Mouse (Mus musculus) embryo, embryonic 10 days (tissue): Measurements from ENCODE around the gene Cep295nl.

Experiments used
- DNase-seq: peaks from one replicate; pipeline ENCODE4 v3.0.0-alpha.2; 2015; ENCODE audit warnings: low spot score

The Cep295nl gene

DNA sequence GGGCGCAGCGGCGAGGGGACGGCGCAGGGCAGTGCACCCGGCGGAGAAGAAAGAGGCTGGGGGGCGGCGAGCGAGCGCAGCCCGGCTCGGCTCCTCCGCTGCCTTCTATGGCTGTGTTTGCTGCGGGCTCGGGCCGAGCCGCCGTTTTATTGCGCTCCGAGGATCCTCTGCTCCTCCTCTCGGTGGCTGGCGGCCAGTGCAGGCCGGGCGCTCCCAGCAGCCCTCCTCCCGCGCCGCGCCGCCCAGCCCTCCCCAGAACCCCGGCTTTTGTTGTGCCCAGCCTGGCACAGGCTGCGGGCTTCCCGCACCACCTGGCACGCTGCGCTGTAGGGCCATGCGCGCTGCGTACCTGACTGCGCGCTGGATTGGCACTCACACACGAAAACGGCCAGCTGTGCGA is 12.9 kb upstream of the Cep295nl start:
- DNase-seq, result peak; percentile 88

DNA sequence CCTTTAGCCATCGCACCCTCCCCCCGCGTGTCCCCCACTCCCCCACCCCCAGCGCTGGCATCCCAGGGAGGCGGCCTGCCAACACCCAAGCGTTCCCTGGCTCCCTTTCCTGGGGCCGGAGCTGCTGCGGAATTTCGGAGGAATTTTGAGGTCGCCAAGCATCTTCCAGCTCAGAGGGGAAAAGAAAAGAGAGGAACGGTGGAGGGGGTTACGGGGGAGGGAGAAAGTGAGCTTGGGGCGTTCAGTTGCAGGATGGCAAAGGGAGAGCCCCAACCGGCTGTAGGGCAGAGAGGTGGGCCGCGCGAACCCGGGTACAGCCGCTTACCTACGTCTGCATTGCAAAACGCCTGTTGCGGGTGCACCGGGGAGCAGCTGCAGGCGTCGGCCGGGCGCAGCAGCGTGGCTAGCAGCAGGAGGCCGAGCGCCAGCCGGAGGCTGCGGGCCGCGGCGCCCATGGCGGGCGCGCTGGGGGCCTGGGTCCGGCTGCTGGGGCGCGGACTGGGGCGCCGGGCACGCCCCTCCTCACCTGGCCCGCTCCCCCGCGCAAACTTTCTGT is 12.4 kb upstream of the Cep295nl start:
- DNase-seq, result peak; percentile 27

DNA sequence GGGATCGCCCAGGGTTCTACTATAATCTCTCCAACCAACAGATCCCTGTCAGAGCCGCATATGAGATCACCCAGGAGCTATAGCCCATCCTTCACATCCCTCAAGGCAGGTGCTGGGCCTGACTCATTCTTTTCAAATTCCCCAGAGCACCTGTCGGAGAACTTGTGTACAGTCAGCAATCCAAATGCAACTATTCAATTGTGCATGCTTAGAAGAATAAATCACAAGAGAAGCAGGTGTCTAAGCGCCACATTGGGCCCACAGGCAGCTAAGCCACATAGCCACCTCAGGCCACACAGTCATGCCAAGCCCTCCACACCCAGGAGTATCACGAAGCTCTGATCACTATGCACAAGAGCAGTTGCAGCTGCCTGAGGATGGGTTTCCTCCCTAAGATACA is 7.2 kb upstream of the Cep295nl start:
- DNase-seq, result no peak

DNA sequence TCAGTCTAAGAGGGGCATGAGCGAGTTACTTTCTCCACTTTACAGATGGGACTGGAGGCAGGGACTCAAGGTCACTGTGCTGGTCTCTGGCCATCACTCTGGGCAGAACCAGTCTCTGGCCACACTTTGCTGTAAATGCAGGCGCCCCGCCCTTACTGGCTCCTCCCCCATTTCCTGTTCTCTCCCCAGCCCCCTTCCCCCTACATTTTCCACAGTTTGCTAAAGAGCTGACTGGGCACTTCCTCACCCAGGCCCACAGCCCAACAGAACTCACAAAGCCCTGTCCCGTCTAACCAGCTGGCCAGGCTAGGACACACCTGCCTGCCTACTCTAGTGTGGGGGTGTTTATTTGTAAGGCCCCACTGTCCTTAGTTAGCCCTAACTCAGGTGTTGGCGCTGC is 6.6 kb upstream of the Cep295nl start:
- DNase-seq, result no peak

DNA sequence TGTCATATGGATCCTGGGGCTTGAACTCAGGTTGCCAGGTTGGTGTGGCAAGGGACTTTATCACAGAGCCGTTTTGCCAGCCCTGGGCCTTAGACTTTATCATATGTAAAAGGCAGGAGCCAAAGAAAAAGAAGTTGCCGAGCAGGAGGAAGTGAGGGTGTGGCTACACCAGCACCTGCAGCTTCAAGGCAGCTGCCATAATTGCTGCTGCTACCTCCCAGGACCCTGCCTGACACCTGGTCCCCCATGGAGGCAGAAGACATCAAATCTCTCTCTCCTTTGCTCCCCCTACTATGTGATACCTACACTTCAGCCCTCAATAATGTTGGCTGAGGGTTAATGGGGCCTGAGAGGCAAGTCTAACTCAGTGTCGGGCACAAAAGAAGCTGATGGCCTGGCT is 6.1 kb upstream of the Cep295nl start:
- DNase-seq, result no peak

DNA sequence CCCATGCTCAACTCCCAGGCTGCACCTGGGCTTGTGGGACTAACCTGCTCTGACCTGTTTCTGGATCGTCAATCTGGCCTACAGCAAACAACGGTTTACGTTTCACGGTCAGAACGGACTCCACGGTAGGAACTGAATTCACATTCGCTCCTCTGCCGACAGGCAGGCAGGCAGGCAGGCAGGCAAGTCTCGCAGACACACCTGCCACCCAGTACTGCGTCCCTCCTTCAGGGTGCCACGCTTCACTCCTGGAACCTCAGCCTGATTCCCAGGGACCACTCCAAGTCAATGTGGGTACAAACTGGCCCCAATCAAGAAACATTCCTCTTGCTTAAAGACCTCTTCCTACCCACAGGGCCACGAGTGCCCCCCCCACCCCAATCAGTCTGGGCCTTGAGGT is 5.6 kb upstream of the Cep295nl start:
- DNase-seq, result no peak

DNA sequence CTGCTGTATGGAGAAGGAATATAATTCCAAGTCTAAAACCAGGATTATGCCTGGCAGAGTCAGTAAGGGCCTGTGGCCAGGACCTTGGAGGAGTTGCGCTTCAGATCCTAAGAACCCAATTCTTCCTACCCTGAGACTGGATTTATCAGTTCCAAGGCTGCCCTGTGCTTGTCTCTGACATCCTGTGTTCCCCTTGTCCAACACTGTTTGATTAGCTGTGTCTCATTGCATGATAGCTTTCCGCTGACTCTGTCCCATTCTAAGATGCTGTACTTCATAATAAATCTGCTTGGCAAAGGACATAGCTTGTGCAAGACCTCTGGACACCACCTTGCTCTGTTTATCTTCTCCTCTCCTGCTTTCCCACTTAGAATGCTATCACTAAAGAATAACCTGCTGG is 5.1 kb upstream of the Cep295nl start:
- no peak for DNase-seq

DNA sequence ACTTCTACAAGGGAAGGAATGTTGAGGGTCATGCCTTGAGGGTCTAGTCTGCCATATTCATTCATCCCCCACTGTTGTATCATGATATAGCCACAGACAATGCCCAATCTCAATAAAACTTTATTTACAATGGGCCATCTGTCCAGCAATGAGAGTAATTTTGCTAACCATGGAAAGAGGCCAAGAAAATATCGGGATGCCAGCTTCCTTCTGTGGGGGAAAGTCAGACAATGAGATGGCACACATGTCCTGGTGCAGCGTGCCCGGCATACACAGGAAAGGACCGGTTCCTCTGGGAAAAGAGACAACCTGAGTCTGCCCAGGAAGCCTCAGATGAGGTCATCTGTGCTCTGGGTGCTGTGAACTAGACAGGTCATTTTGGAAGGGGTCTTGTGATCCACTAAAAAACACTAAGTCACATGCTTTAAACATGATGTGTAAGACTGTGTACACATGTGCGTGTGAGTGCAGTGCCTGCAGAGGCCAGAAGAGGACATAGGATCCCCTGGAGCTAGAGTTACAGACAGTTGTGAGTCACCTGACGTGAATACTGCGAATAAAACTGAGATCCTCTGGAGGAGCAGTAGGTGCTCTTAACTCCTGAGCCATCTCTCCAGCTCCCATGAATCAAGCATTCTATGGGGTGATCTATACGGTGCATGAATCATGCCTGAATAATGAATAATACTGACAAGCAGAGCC is 4.2 kb upstream of the Cep295nl start:
- no peak for DNase-seq

DNA sequence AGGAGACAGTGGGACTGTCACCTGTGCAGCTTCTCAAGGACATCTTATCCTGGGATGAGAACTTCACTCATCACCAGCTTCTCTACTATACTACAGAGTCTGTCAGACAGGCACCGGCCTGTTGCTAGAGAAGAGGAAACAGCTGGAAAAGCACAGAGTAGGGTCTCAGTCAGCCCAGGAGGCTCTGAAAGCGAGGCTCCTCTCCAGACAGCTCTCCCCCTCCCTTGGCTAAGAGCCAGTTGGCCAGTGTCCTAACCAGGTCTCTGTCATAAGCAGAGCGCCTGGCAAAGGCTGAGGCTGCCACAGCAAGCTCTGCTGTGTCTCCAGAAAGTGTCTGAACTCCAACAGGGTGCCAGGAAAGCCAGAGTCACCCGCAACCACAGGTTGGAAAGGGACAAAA is 3.4 kb upstream of the Cep295nl start:
- no peak for DNase-seq

DNA sequence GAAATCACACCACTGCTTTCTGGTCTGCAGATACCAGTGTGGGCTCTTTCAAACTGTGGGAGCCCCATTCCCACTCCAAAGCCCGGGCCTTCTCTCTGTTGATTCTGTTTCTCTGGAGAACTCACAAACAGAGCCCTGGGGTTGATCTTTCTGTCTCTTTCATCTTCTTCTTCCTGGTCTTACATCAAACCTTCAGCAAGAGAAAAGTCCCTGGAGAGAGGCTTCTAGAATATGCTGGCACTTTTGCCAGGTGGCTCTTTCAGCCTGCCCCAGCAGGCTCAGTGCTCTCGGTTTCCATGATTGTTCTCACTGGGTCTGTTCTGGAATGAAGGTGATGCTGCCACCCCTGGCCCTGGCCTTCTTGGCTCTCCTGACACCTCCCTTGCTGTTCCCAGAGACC is 1.3 kb upstream of the Cep295nl start:
- DNase-seq, result no peak

DNA sequence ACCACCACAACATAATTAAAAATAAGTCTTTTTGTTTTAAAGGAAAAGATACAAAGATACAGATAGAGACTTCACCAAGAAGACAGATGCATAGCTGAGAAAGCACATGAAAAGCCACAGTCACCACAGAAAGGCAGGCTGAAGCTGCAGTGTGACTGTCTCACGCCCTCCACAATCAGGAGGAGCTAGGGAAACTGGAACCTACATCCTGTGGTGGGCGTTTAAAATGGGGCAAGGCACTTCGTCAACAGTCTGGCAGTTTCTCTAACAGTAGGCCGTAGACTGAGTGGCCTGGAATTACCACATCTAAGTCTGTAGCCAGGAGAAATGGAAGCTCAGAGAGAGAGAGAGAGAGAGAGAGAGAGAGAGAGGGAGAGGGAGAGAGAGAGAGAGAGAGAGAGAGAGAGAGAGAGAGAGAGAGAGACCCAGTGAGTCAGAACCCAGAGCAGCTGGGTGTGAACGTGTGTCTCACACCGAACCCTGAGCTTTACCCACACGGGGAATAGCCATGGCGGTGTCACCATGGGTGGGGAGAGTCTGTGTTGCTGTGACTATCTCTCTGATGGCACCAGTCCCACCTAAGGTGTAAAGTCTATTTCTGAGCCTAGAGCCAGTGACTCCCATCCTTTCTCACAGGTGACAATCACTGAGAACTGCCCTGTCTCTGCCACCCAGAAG is 4.7 kb downstream of the Cep295nl start:
- no peak for DNase-seq

DNA sequence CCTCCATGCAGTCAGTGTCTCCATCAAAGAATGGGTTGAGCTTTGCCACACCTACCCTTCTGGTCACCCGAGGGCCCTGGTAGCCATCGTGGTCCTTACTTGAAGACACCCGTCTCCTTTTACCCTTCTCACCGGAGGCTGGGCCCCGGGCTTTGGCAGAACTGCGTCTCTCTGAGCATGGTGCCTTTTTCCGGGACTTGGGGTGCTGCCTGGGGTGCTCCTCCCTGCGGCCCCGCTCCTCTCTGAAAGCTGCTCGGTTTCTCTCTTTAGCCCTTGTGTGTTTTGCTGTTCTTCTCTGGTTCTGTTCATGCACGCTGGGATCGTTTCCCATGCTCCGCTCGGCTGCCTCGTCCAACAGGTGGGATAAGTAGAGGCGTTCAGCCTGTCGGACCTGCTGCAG is 8.9 kb downstream of the Cep295nl start:
- no peak for DNase-seq

DNA sequence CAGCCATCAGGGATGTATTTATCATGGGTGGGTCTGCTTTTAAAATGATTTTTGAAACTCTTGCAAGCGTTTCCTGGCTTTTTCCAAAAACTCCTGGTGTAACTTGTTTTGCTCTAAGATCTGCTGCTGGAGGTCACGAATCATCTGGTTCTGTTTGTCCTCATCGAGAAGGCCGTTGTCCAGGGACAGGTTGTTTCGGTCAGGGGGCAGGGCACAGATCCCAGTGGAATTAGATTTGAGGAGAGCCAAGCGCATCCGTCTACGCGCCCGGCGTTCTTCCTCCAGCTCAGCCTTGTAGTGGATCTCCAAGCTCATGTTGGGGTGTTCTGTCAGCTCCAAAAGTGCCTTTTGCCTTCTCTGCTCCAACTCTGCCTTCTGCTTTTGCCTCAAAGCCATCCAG is 9.9 kb downstream of the Cep295nl start:
- DNase-seq, result no peak

DNA sequence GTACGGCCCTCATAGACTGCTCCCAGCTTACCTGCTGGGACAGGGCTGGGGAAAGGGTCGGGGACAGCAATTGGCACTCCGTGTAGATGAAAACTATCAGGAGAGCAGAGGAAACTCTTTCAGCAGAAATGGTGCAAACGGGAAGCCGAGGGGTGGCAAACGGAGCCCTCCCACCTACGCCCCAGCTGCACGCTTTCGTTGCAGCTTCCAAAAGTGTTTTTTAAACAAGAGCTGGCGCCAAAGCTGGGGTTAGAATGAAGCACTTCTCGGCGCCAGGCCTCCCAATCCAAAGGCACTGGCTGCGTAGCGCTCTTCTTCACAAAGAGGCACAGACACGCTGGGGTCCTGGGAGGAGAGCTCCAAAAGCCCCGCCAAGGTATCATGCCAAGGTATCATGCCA is 11.5 kb downstream of the Cep295nl start:
- DNase-seq, result no peak

DNA sequence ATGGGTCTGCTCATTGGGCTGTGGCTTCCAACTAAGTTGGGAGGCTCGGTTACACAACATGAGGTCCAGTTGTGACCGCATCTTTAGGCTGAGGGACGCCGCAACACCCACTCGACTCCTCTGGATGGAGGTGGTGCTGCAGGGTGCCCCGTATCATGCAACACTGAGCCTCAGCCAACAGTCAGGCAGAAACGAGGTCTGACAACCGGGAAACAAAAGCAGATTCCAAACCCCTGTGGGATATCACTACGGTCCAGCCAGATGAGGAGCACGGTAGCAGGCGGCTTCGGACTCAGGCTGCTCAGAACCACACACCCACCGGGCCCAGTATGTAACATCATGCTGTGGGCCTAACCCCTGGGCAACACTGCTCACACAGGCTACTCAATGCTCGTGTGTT is 11.9 kb downstream of the Cep295nl start:
- no peak for DNase-seq

DNA sequence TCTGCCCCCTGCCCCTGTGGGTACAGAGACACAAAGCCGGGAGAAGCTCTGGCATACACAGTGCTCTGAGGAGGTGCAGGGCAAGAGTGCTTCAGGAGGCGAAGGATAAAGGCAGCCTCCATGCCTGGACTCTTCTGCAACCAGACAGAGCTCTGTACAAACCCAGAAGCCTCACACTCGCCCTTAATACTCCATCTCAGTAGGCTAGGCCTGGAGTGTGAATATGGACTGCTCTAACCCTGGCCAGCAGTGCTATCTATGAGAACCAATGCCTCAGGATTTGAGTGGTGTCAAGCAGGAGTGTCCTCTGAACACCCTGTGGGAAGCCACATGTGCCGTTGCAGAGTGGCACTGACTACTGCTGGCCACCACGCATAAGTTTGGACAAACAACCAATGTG is 13.4 kb downstream of the Cep295nl start:
- no peak for DNase-seq

DNA sequence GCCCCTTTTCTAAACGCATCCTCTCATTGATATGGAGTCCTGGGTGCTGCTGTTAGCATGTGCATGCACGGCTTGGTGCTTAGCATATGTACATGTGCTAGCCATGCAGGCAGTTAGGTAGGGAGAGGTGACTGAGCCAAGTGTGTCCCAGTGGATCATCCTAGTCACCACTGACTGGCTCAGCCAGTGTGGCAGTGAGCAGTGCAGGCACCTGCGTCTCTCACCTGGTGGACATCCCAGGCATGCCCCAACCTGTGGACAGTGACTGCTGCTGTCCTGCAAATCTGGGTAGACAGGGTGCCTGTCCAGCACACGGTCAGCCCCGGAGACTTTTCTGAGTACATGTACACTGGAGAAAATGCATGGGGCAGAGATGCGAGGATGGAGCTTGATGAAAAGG is 13.8 kb downstream of the Cep295nl start:
- DNase-seq, result no peak

DNA sequence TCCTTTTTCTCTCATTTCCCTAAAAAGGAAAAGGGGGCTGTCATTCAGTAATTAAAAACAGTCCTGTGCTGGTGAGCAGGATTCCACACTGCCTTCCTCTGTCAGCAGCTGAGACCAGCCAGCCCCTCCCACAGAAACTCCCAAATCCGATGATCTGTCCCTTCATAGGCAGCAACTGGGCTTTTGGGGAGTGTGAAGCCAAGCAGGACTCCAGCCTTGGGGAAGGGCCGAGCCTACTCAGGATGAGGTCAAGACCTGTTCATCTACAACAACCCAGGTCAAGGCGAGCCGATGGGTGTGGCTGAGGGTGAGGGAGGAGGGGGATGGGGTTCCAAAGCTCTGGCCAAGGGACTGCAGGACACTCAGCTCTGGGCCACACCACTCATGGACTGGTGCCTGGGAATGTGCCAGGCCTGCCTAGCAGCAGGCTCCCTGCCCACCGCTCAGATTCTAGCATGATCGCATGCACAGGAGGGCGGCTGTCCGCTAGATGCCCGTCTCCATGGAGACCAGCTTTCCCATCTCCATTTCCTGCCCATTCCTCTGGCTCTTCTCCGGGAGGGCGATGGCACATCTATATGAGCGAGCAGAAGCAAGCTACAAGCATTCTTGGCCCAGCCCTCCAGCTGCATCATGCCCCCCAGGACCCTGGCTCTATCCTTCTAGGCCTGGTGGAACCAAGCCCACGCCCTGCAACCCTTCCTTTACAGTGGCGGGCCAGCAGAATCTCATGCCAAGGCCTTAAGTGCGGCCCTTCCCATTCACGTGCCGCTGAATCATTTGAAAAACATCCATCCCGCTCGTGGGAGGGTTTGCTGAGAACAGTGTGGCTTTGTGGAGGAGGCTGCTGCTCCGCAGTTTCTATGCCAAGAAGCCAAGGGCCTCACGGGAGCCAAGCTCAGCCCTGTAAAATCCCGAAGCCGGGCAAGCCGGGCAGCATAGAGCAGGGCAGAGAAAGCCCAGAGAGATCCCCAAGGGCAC is 15.0 kb downstream of the Cep295nl start:
- DNase-seq, result peak; percentile 60

DNA sequence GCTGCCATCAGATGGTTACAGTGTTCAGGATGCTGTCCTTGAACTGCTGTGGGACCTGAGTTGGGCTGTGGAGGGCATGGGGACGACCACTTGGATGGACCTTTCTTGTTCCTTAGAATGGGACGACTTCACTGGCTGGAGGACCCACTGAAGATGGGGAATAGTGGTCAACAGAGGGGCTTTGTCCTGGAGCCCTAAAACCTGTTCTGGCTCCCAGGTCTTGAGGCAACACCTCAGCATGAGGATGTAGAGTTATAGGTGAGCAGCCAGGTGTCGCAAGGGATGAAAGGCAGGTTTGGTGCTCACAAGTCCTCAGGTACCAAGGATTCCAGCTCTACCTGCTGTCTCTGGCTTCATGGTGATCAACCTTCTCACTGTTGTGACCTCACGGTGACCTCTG is 15.8 kb downstream of the Cep295nl start:
- DNase-seq, result no peak

DNA sequence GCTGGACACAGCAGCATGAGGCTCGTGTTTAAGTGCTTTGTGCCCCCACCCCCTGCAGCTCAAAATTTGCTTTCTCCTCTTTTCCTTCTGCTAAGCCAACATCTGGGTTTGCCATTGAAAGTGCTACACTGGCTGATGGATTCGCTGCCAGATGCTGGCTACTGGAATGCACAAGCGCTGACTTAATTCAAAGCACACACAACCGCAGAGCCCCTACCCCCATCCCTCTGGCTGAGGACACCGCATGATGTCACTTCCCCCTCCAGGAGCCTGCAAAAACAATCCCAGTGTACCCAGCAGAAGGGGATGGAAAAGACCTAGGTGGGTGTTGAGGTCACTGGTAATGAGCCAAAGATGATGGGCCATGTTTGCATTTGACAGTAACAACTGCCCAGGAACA is 17.8 kb downstream of the Cep295nl start:
- DNase-seq, result peak; percentile 70

DNA sequence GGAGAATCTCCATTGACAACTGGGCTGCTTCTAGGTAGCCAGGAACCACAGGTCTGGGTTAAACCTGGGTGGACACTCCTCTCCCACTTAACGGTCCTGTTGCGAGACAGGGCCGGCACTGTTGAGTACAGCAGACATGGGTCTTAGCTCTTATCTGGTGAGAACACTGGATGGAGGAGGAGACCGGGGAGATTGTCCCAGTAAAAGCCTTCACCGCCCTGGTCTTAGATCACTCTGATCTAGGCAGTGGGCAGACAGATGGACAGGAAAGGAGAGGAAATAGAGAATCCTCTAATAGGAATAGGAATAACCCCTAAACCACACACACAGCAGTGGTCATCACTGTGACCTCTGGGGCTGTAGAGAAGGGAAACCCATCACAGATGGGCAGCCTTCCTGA is 18.3 kb downstream of the Cep295nl start:
- no peak for DNase-seq

DNA sequence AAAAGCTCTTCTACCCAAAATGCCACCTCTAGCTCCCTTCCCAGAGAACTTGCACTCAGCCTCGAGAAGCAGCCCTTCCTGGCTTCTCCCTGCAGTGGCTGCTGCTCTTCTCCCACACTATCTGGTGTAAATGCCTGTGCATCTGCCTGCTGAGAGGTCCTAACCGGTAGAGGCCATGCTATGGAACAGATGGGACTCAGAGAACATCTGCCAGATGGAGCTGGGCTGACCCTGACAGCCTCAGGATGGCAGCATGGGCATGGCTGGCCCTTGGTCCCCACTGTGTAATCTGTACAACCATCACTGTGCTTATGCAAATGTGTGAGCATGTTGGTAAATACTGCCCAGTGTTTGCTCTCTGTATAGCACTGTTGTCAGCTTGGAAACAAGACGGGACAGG is 19.7 kb downstream of the Cep295nl start:
- DNase-seq, result no peak

DNA sequence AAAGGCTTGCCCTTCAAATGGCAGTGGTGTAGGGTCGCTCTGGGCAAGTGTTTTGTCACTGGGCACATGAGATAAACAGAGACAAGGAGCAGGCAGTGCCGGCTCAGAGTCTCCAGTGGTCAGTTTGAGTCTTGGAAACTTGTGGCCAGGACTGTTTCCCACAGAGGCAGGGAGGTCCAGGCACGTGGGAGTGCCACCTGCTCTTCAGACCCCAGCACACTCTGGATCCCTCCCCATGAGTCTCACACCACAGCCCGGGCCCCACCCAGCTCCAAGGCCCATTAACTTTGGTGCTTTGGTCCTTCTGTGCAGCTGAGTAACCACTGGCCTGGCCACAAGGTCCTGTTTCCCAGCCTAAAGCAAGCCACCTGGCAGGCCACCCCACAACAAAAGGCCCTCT is 20.3 kb downstream of the Cep295nl start:
- no peak for DNase-seq
